Mouse (Mus musculus) heart, postnatal 10 days (tissue): ENCODE results near the gene Nckap1. TPM values are rescaled to one million over a fixed set of nuclear protein-coding genes. Genes with fewer than 3 reads are reported as not detected.

Source experiments
- DNase-seq, 2 experiments: peaks; one replicate each; pipeline ENCODE4 v3.0.0; 2021
- intact Hi-C: fragments of 180-260 bp; cut with DNase I; formaldehyde crosslinking; loops from one replicate; pipeline ENCODE4 v1.15.1; 2025
- total RNA-seq, 2 experiments: library from RNA; stranded (reverse); gene quantifications; 2 replicates each; pipeline ENCODE4 v1.2.3; 2021

Nckap1 gene
- 10 to 100 TPM; 94.1 to 94.8 TPM for total RNA-seq

DNA sequence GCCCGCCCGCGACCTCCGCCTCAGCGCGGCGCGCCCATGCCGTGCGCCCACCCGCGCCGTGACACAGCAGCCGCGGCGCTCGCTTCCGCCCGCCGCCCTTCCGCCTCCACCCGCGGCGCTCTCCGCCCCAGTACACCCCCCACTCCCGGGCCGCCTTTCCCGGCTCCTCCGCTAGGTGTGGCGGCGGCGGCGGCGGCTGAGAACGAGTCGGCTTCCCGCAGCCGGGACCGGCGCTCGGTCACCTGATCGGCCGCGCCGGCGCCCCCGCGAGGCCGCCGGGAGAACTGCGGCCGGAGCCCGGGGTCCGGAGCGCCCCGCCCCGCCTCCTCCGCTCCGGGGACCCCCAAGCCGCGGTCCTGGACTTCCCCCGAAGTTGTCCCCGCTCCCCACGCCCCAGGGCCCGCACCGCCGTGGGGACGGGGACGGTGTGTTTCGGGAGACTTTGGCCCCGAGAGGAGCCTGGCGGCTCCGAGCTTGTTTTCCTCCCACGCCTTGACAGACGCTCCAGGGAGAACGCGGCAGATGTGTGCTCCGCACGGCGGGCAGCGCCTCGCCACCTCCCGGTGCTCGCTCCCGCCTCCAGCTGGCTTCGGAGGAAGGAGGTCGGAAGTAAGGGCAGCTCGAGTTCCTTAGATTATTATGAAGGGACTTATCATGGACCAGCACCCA lies at the start of gene Nckap1:
Gene Nckap1, minus strand, starts transcription at position 338 of the 669 bp plus-strand sequence.
- intact Hi-C loops, result loop anchor here (1.0 kb wide), 1 partner anchor 36 kb away; the partner anchor contains the start of genes Dusp19 and Nup35
- peak; percentile 92 to 93 for DNase-seq

DNA sequence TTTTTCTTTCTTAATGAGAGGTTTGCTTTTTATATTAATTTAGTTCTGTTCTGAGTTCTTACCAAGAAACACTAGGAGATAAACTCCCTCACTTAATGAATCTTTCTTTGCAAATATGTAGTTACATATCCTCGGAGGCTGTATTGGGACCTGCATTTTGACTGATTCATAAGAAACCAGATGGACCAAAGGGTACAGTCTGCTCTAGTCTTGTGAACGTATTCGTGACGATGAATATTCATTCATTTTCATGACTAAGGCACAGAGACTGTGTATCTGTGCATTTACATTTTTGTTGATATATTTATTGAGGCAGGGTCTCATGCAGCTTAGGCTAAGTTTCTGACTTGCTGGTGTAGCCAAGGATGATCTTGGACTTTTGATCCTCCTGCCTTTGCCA lies 43.3 kb upstream of the Nckap1 start:
- intact Hi-C loops, result no loop called here
- DNase-seq, result no peak

DNA sequence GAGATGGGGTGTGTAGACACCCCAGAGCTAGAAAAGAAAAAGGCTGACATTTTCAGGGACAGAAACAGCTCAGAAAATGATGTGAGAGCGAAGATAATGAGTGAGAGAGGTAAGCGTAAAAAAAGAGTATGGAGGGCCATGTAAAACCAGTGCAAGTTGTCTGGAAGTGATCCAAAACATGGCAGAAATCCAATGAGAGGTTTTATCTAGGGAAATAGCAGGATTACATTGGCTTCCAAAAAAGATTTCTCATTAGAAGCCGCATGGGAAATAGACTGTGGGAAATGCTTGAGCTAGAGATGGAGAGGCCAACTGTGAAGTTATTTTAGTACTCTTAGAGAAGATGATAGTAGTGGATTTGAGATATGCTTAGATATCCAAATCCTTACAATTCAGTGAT lies 40.7 kb upstream of the Nckap1 start:
- peak; percentile 25 to 36 for DNase-seq
- intact Hi-C loops, result no loop called here

GRCm38 (mm10) chr2:80618991-80619390 lies 37.8 kb upstream of the Nckap1 start:
- intact Hi-C loops, result loop anchor here (1.0 kb wide), 1 partner anchor 20 kb away; no protein-coding TSS in a partner anchor
- no peak for DNase-seq

GRCm38 (mm10) chr2:80616854-80617737 lies 35.9 kb upstream of the Nckap1 start, which contains the start of the genes Dusp19 and Nup35:
Gene Dusp19, plus strand, starts transcription at chr2:80617045.
Gene Nup35, plus strand, starts transcription at chr2:80617236.
- intact Hi-C loops, result loop anchor here (1.0 kb wide), 1 partner anchor 36 kb away; the partner anchor contains the start of gene Nckap1
- DNase-seq, result peak; percentile 96 to 98

DNA sequence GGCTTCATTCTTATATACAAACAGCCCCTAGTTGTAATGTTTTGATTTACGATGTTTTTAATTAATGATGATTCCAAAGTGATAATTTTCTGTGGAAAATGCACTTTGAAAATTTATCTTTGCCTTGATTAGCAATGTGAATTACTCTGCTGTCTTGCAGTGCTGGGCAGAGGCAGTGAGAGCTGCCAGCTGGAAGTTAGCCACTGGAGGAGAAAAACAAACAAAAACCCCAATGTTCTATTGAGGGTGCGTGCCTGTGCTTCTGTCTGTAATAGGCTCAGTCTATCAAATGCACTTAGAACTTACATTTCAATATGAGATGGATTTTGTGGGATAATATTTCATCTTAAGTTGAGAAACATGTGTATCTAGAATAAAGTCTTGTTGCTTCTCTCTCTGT lies 31.6 kb upstream of the Nckap1 start:
- intact Hi-C loops, result no loop called here
- no peak for DNase-seq

GRCm38 (mm10) chr2:80612286-80612685 lies 31.1 kb upstream of the Nckap1 start:
- intact Hi-C loops, result no loop called here

GRCm38 (mm10) chr2:80603771-80604426 lies 22.7 kb upstream of the Nckap1 start:
- DNase-seq, result no peak
- intact Hi-C loops, result no loop called here

More at GRCm38 (mm10) chr2:80612286-80612685, 31.1 kb upstream of the Nckap1 start:
- no peak for DNase-seq

- intact Hi-C loops, result no loop called here
- DNase-seq, result no peak
Observed at GRCm38 (mm10) chr2:80602756-80603155, 21.6 kb upstream of the Nckap1 start.

GRCm38 (mm10) chr2:80600611-80601010 lies 19.4 kb upstream of the Nckap1 start:
- DNase-seq, result no peak
- intact Hi-C loops, result no loop called here

DNA sequence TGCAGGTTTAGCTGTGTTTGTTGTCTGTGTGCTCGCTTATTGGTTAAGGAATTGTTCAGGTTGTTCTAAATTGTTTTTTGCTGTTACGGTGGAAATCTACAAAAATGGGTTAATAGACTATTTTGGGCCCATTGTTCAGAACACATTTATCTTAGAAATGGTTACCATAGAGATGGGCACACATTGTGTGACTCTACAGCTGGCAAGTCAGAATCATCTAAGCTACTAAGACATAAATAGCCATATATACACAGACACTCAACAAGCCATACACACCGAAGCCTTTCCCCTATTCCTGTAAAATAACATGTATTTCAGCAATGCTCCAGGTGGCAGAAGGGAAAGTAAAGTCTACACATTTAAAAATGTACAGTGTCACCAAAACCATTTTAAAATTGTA lies 18.7 kb upstream of the Nckap1 start:
- DNase-seq, result no peak
- intact Hi-C loops, result no loop called here

DNA sequence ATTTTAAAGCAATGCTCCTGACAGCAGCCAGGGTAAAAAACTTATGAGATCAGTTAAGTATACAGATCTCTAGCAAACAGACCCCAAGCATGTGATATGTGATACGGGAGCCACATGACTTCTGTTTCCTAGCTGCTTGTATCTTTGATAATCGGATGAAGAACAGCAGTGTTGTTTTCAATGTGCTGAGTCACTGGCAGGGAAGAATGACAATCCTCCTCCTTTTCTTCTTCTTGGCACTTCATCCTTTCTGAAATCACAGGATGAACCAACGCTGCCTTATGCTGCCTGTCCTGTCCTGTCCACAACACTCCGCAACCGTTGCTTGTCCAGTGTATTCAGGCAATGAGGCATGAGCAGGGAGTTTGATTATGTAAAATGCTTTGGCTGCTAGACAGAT lies 15.8 kb upstream of the Nckap1 start:
- intact Hi-C loops, result no loop called here
- no peak for DNase-seq

GRCm38 (mm10) chr2:80594215-80594918 lies 13.2 kb upstream of the Nckap1 start:
- intact Hi-C loops, result no loop called here
- no peak for DNase-seq

GRCm38 (mm10) chr2:80582356-80582755 lies 1.2 kb upstream of the Nckap1 start:
- intact Hi-C loops, result loop anchor here (2.0 kb wide), 1 partner anchor 56 kb away; no protein-coding TSS in a partner anchor
- no peak for DNase-seq

DNA sequence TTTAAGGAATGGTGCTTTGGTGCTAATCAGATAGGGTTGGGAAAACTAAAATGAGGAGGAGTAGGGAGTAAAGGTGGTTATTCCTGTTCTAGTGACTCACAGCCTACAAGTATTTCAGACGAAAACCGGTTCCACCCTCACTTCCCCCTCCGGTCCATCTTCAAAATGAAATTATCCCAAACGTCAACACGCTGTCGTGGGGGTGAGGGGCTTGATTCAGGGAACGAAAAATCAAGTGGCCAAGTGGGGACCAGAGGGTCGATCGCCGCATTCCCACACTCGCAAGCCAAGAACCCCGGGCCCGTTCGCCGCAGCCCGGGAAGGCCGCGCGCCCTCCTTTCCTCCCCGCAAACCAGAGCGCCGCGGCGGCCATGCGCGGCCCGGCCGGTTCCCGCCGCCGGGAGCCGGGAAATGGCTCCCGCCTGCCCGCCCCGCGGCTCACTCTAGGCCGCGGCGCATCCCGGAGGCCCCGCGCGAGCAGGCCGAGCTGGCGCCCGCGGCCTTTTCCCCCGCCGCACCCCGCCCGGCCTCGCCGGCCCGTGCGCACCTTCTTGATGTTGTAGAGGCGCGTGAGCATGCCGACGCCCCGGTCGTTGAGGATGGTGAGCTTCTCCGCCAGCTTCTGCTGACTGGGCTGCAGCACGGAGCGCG lies 744 bp downstream of the Nckap1 start:
- peak; percentile 48 to 58 for DNase-seq
- intact Hi-C loops, result no loop called here

- intact Hi-C loops, result no loop called here
Observed at GRCm38 (mm10) chr2:80579253-80579891, 1.8 kb downstream of the Nckap1 start.

DNA sequence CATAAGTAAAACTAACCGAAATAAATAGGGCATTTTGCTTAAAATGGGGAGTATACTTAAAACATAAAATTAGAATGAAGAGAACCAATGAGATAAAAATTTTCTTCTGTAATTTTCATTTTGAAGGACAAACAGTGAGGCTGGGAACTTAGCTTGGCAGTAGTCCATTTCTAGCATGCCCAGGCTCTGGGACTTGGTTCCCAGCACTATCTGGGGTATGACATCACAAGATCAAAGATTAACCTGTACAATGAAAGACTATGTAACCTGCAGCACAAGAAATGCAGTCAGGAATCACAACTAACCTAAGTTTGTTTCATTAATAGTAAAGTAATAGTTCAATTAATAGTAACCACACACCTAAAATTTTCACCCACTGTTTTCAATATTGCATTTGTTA lies 3.9 kb downstream of the Nckap1 start:
- intact Hi-C loops, result no loop called here
- no peak for DNase-seq

More at GRCm38 (mm10) chr2:80579253-80579891, 1.8 kb downstream of the Nckap1 start:
- DNase-seq, result no peak

GRCm38 (mm10) chr2:80570656-80571055 lies 10.5 kb downstream of the Nckap1 start:
- DNase-seq, result no peak
- intact Hi-C loops, result no loop called here

DNA sequence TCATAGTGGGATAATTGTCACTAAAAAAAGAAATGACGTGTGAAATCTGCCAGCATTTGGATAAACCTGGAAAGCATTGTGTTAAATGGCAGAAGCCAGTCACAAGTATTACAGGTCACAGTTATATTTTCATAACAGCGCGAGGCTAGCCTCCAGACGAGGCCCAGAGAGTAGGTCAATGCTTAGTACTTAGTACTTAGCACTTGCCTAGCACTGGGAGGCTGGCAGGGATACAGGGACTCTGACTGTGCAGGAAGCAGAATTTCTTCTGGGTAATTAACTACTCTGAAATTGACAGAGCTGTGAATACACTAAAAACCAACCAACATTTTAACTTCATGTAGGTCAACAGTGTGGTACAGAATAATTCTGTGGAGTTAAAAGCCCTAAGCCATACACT lies 13.8 kb downstream of the Nckap1 start:
- intact Hi-C loops, result no loop called here
- no peak for DNase-seq
